Mouse (Mus musculus) layer of hippocampus, postnatal 10 days (tissue): ENCODE data around the gene Ikzf2. TPM values are rescaled to one million over a fixed set of nuclear protein-coding genes. Genes with fewer than 3 reads are reported as not detected.

Experiments used
- DNase-seq, 2 experiments: peaks; one replicate each; pipeline ENCODE4 v3.0.0; 2021; ENCODE audit warnings: low spot score in 2 of 2
- total RNA-seq, 2 experiments: library from RNA; stranded (reverse); gene quantifications; 2 replicates each; pipeline ENCODE4 v1.2.3; 2021

Ikzf2 gene
- total RNA-seq, 2 experiments from 2014 or later = 6.4 to 6.6 TPM

- no peak for DNase-seq
Observed at GRCm38 (mm10) chr1:69599074-69599772, 87.8 kb downstream of the Ikzf2 start.

DNA sequence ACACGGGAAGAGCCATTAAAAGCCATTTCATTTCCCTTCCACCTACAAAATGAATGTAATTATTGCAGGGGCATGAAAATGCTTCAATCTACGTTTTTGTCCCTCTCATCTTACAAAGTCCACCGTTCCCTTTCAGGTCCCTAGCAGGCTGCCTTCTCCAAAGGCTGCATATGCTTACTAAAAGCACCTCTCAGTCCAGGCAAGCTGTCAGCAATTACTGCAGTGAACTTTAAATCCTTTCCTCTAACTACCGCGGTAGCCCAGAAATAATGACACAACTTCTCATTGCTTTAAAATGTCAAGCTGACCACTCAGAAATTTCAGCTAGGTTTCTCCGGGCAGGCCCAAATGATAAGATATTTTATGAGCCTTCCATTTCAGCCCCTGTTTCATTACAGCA is 95.2 kb downstream of the Ikzf2 start:
- DNase-seq = no peak

DNA sequence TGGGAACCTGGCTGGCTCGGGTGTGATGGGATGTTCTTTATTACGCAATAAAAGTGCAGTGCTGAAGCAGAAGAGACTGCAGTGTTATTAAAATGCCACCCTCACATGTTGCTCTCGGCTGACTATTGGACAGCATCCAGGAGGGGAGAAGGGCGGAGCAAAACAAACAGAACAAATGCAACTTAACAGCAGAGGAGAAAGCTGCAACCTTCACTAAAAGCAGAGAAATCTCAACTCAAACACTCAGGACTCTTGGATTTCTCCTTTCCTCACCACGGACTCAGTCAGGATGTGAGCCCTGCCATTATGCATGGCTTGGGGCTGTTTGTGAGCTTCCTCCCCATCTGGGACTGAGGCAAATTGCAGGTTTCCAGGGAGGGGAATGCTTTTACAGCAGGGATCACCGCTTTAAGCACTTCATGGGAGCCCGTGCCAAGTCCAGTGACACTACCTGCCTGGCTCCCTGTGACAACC is 95.7 kb downstream of the Ikzf2 start:
- peak; percentile 13 to 32 for DNase-seq

GRCm38 (mm10) chr1:69585546-69585945 is 101.5 kb downstream of the Ikzf2 start:
- no peak for DNase-seq

- DNase-seq = no peak
Observed at GRCm38 (mm10) chr1:69583932-69584659, 102.9 kb downstream of the Ikzf2 start.

- DNase-seq = no peak
Observed at GRCm38 (mm10) chr1:69578917-69579316, 108.1 kb downstream of the Ikzf2 start.

- no peak for DNase-seq
Observed at GRCm38 (mm10) chr1:69559443-69560090, 127.5 kb downstream of the Ikzf2 start.

GRCm38 (mm10) chr1:69555636-69556151 is 131.4 kb downstream of the Ikzf2 start:
- no peak for DNase-seq

DNA sequence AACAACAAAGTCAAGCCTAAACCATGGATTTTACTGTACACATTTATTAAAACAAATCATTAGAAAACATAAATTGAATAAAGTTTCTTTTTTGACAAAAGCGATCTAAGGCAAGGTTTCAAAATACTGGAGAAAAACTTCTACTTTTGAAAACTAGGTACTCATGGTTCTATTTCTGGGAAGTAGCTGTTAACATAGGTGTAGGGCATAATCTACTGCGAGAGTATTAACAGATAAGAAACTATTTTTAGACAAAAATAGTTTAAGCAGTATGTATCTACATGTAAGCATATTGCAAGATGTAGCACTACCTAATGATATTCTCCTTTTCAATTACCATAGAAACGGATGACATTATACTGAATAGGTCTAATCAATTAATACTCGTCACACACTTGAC is 137.1 kb downstream of the Ikzf2 start:
- no peak for DNase-seq

DNA sequence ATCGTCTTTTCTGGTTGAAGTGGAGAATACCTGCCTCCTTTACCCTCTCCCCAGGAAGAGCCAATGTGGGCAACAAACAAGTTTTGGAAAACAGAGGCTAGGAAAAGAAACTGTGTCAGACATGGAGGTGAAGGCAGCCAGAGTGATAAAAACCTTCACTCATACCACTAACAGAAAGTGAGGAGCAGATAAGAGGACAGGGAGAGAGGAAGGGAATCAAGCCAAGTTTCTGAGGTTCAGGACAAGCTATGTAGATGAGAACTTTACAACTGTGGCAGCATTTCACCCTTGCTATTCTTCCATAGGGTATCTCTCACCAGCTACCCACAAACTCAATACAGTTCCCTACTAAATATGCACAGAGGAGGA is 141.2 kb downstream of the Ikzf2 start:
- no peak for DNase-seq

DNA sequence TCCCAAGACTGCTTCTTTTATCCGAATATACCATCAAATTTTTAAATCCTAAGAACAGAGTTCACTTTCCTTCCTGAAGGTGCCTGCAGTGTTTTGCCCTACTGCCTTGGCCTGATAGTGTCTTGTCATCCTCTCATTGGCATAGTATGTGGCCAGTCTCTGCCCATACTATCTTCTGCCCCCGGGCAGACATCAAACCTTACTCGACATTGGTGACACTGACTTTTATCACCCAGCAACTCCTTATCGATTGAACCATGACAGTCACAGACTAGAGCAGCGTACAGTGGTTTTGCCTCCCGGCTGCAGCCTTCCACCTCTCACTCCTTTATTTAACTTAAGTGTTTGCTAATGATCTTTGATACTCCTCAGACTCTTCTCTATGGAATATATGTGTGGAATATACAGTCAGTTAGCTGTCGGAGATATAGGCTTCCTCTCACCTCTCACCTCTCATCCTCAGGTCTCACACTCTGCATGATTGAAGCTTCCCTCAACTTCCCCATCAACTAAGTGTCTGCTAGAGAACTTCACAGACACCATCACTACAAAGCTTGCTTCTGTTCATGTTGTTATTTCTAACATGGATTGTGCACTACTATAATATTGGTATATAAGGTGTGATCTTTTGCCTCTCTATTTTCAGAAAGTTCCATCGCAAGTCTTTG is 141.7 kb downstream of the Ikzf2 start:
- DNase-seq = no peak

GRCm38 (mm10) chr1:69543774-69544597 is 143.1 kb downstream of the Ikzf2 start:
- DNase-seq = no peak

- no peak for DNase-seq
Observed at GRCm38 (mm10) chr1:69542546-69542945, 144.5 kb downstream of the Ikzf2 start.

- no peak for DNase-seq
Observed at GRCm38 (mm10) chr1:69538663-69539062, 148.4 kb downstream of the Ikzf2 start.

DNA sequence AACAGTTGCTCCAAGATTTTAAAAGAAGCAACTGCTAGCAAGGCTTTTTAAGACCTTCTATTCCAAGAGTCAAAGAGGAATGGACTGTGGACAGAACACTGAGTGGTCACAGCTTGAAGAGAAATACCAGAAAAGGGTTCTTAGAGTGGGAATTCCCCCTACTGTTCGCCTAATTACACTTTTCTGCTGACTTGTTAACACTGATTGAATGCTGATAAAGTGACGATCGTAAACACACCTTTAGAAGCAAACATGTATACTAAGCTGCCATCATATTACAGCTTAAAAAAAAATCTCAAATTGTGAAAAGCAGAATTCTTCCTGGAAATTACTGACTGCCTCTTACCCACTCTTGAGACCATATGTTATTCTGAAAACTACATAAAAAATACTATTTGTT is 149.4 kb downstream of the Ikzf2 start:
- DNase-seq = no peak

DNA sequence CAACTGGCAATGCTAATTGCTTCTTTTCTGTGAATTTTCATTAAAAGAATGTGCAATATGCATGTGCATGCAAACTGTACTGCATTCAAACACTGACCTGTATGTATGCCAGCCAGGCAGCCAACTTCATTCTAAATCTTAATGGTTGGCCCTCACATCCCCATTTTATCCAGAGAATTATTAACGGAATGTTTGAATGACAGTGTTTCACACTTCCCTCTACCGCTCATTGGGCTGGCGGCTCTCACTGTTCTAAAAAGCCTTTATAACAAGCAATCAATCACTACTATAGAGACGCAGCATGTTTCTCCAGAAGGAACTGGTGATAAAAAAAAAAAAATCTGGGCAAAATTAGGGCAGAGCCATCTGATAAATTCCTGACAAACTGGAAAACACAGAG is 151.5 kb downstream of the Ikzf2 start:
- DNase-seq = no peak

DNA sequence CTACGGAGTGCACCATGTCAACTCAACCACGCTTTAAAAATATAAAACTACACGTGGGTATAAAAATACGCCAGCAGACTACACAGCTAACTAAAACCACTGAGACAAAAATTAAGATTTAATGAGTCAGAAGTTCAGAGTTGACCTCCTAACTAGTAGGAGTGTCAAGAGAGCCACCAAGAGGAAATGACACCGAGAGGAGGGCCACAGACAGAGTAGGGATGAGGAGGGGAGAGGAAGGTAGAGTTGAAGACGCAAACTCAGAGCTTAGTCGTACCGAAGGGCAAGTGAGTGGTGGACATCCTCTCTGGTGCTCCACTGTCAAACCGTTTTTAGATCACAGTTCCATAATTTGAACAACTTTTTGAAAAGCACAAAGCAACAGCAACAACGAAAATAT is 154.0 kb downstream of the Ikzf2 start:
- no peak for DNase-seq

DNA sequence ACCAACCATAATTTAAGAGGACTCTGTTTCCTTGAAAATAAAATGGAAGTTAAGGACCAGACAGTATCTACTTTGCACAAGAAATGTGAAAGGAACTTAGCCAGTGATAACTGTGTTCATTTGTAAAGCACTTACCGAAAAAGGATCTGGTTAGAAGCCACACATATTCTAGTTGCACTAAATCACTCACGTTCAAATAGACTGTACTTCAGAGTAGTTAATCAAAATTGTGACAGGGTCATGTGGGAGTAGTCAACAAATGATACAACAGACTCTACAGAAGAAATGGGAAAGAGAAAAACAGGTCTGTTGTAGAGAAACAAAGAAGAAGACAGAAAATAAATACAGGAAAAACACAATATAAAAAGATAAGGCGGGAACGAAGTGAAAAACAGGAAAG is 158.3 kb downstream of the Ikzf2 start:
- DNase-seq = no peak

GRCm38 (mm10) chr1:69521656-69522055 is 165.4 kb downstream of the Ikzf2 start:
- DNase-seq = no peak

DNA sequence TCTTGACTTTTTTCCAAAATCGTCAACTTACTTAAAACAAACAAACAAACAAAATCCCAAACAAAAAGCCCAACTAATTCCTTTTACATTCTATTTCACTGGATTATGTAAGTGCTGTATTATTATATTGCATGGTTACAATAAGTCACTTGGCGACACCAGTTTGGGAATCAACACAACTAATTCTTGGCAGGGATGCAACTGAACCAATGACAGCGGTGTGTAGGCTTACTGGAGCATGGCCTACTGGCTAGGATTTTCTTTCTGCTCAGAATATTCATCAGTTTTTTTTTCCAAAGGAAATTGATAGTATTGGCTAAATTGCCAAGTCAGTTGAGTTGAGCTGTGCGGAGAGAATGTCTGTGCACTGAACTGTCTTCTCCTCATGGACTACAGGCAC is 167.7 kb downstream of the Ikzf2 start:
- DNase-seq = peak in 1 of 2 experiments; percentile 16

DNA sequence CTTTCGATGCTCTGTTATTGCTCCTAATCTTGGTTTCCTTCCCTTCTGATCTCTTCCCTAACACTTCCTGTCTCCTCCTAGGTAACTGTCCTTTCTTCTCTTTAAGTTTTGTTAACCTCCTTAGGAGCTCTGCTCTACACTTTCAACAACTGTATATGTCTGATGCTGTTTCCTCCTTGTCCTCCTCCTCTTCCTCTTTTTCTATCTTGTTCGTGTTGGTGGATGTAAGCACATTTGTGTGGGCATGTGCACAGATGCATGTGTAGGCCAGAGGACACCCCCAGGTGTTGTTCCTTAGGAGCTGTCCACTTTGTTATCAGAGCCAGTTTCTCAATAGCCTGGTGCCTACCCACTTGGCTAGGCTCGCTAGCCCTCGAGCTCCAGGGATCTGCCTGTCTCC is 169.0 kb downstream of the Ikzf2 start:
- no peak for DNase-seq
